22 mouse cellular contexts compared by ENCODE assay signal in the genomic region with DNA sequence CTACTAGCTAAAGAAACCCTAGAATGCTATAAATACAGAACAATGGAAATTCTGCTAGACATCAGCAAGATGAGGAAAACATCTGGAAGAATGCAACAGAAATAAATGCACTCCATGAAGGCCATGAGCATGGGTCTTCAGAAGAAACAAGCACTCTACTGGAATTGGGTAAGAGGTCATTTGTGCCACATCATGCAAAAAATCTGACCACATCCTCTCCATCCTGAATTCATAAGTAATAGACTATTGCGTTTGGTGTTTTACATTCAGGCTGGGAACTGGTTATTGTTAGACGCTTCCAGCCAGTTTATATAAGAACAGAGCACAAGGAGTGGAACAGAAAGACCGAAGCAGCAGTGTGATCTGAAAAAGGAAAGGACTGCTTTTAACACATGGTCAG. TPM values are rescaled to one million over a fixed set of nuclear protein-coding genes. Genes with fewer than 3 reads are reported as not detected.
"Had no signal": no experiment of that assay in that cellular context is flagged by ENCODE, and none has a peak within 500 bp of the region (broad histone marks: within the 10 kb centered on the region; RNA-seq: fewer than 3 reads in every experiment).

No protein-coding gene starts in this region.

- H3K27ac ChIP-seq: kidney, postnatal 0 days; limb, embryonic 13.5 days; midbrain, embryonic 12.5 days; neural tube, embryonic 15.5 days had no signal

- H3K27me3 ChIP-seq: limb, embryonic 13.5 days; midbrain, embryonic 12.5 days; neural tube, embryonic 15.5 days had no signal

- H3K9me3 ChIP-seq: limb, embryonic 13.5 days; midbrain, embryonic 12.5 days; neural tube, embryonic 15.5 days had no signal

- H3K4me2 ChIP-seq: limb, embryonic 13.5 days; liver, embryonic 11.5 days; lung, embryonic 14.5 days; midbrain, embryonic 12.5 days; neural tube, embryonic 15.5 days had no signal

- H3K4me3 ChIP-seq: limb, embryonic 13.5 days; midbrain, embryonic 12.5 days; myocyte; neural tube, embryonic 15.5 days had no signal

- H3K4me1 ChIP-seq: limb, embryonic 13.5 days; midbrain, embryonic 12.5 days; neural tube, embryonic 15.5 days had no signal

- H3K9ac ChIP-seq: limb, embryonic 13.5 days; lung, embryonic 14.5 days; midbrain, embryonic 12.5 days; neural tube, embryonic 15.5 days had no signal

- DNase-seq: kidney, adult 9 months; kidney, postnatal 36 days; layer of hippocampus, adult 9-11 months; layer of hippocampus, postnatal 36 days; lung, embryonic 14.5 days; lung, postnatal 10 days; lung, postnatal 4 days; right cerebral cortex, adult 18-20 months; right cerebral cortex, postnatal 25 days; thymus, postnatal 4 days had no signal

RNA-seq across cellular contexts. Expression of a gene that starts 15.7 kb away (rescaled TPM):
- total RNA-seq: layer of hippocampus, adult 18-20 months; layer of hippocampus, postnatal 36 days; left cerebral cortex, adult 8-10 months; left cerebral cortex, postnatal 25 days; megakaryocyte-erythroid progenitor cell, adult 5-6 weeks had no signal
- polyA plus RNA-seq: myocyte; small intestine, adult 2 months; testis, adult 2 months had no signal
